Mouse (Mus musculus) embryonic facial prominence, embryonic 14.5 days (tissue): ENCODE measurements around the gene Gm49398. TPM values are rescaled to one million over a fixed set of nuclear protein-coding genes. Genes with fewer than 3 reads are reported as not detected.

ENCODE experiments used
- ATAC-seq: fragments of 200-750 bp; cut with Nextera tagmentation; 2 replicates; pipeline ENCODE4 v1.8.0; 2017; ENCODE audit warnings: low read depth, moderate number of reproducible peaks, moderate TSS enrichment
- DNase-seq: peaks from one replicate; pipeline ENCODE4 v3.0.0-alpha.2; 2015; ENCODE audit warnings: low spot score
- H3K27ac ChIP-seq: fragments of 300-500 bp; sonication (generic); replicated peaks from 2 replicates; pipeline ENCODE4 v1.5.1; 2014; ENCODE audit warnings: low read depth, mild to moderate bottlenecking, low read length, moderate library complexity
- H3K27me3 ChIP-seq: fragments of 300-500 bp; sonication (generic); replicated peaks from 2 replicates; pipeline ENCODE4 v1.6.1; 2014; ENCODE audit warnings: low read length; ENCODE audit not compliant: control insufficient read depth, insufficient read depth
- H3K36me3 ChIP-seq: fragments of 300-500 bp; sonication (generic); 2 replicates; pipeline ENCODE4 v1.6.1; 2014; ENCODE audit warnings: low read length, mixed read lengths; ENCODE audit not compliant: control insufficient read depth, insufficient read depth
- H3K4me1 ChIP-seq: fragments of 300-500 bp; sonication (generic); 2 replicates; pipeline ENCODE4 v1.6.1; 2014; ENCODE audit warnings: antibody characterized with exemption, low read length; ENCODE audit not compliant: control insufficient read depth, insufficient read depth
- H3K4me2 ChIP-seq: fragments of 300-500 bp; sonication (generic); 2 replicates; pipeline ENCODE4 v1.6.1; 2014; ENCODE audit warnings: low read depth, mild to moderate bottlenecking, low read length, moderate library complexity, mixed read lengths
- H3K4me3 ChIP-seq: fragments of 300-500 bp; sonication (generic); 2 replicates; pipeline ENCODE4 v1.5.1; 2014; ENCODE audit warnings: low read depth, mild to moderate bottlenecking, low read length
- H3K9ac ChIP-seq: fragments of 300-500 bp; sonication (generic); 2 replicates; pipeline ENCODE4 v1.6.1; 2014; ENCODE audit warnings: low read depth, mild to moderate bottlenecking, low read length, moderate library complexity, mixed read lengths
- H3K9me3 ChIP-seq: fragments of 300-500 bp; sonication (generic); 2 replicates; pipeline ENCODE4 v1.6.1; 2016; ENCODE audit warnings: low read length; ENCODE audit not compliant: control insufficient read depth
- WGBS: fragments of 180-500 bp; shearing (Covaris S2); extraction: QIAGEN DNeasy Blood & Tissue Kit; methylation state at CpG from one replicate; pipeline ENCODE4 v1.1.7; 2014; 5-methylcytosine and 5-hydroxymethylcytosine counted together
- microRNA-seq: library from miRNA; unstranded; fragments of <30 nt; microRNA quantifications from one replicate; pipeline ENCODE4, GENCODE M21; 2016; ENCODE audit warnings: borderline number of aligned reads
- polyA plus RNA-seq: library from polyadenylated mRNA; unstranded; fragments of >200 nt; fragmentation: Nextera tagmentation; extraction: Ambion mirVana; gene quantifications from 2 replicates; pipeline ENCODE4 v1.2.1, GENCODE M21; 2014

Gm49398 gene
- not detected in 2 replicates for polyA plus RNA-seq

DNA sequence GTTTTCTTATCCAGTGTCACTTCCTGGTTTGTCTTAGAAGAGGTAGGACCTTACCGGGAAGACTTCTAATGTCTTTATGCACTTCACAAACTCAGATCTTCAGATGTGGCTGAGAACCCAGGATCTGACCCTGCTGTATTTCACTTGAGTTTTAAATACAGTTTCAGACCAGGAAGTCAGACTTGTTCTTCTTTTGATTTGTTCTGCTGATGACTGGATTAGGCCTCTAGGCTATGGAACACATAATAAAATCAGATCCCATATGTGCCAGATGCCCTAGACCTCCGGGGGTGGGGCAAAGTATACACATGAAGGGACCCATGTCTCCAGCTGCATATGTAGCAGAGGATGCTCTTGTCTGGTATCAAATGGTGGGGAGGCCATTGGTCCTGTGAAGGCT is at the start of gene Gm49398:
Gene Gm49398, minus strand, starts transcription at position 101 of the 400 bp plus-strand sequence.
- Histone ChIP-seq H3K4me3 (no peak within 1 kb of the TSS), H3K9ac (no peak within 1 kb of the TSS), H3K36me3 (no peaks in the 10 kb centered on the region), H3K9me3 (peaks cover 12% of the 10 kb centered on the region), H3K27me3 (no peaks in the 10 kb centered on the region), H3K4me1 (no peaks in the 10 kb centered on the region), H3K27ac (no peak within 1 kb of the TSS), H3K4me2 (no peak within 1 kb of the TSS)
- ATAC-seq (no peak), DNase-seq (no peak)
- WGBS, result 84% methylated on average over 2 of the region's 2 CpGs

DNA sequence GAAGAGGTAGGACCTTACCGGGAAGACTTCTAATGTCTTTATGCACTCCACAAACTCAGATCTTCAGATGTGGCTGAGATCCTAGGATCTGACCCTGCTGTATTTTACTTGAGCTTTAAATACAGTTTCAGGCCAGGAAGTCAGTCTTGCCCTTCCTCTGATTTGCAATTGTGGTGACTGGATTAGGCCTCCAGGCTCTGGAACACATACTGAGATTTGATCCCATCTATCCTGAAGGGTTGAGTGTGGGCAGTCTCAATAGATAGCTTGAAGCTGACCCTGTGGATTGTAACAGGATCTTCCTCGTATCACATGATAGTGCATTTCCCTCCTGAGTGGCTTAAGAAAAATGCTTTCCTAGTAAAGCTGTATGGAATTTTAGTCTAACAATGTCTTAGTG is 33.4 kb downstream of the Gm49398 start, which contains the start of gene Cts8:
Gene Cts8, minus strand, starts transcription at position 101 of the 400 bp plus-strand sequence.
- DNase-seq (no peak), ATAC-seq (no peak)
- Histone ChIP-seq H3K4me3 (no peak within 1 kb of the TSS), H3K27me3 (no peaks in the 10 kb centered on the region), H3K36me3 (no peaks in the 10 kb centered on the region), H3K9ac (no peak within 1 kb of the TSS), H3K4me1 (no peaks in the 10 kb centered on the region), H3K9me3 (peaks cover 12% of the 10 kb centered on the region; the same call in 1 of the 2 replicates), H3K27ac (no peak within 1 kb of the TSS), H3K4me2 (no peak within 1 kb of the TSS)
- WGBS, result 83% methylated on average over 2 of the region's 2 CpGs

DNA sequence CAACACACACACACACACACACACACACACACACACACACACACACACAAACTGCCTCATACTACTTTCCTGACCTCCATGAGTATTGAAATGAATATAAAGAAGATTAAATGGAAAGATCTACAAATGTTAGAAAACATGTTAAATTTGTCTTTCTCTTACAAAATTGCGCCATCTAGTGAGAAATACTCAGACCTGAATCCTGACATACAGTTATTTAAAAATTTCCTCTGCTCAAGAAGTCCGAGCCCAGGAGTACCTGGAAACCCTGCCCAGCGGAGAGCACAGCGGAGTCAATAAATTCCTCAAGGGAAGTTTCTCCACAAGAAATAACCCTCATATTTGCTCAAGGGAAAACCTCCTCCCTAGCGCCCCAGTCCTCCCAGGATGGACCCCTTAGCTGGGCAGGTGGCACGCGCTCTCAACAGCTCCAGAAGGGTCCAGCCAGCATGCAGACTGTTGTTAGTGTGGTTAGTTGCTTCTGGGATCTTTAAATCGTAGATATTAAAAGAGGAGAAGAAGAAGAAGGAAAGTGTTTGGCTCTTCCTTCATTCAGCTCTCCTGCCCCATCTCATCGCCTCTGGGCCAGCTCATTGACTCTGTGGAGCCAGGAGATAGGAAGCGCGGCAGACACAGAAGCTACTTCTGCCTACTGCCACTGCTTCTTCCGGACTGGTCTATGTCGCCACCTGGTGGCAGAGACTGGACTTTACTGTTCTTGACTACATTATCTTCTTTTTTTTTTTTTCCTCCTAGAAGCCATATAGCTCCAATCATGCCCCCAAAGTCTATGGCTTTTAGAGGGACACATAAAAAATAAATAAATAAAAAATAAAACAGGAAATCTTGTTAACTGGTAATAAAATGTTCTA is 47.3 kb downstream of the Gm49398 start:
- Histone ChIP-seq H3K9me3 (0 out of 2 replicates have a peak, but pooled peaks cover 4% of the 10 kb centered on the region), H3K36me3 (no peaks in the 10 kb centered on the region), H3K27ac (no peak overlapping the region), H3K27me3 (no peaks in the 10 kb centered on the region), H3K4me3 (no peak overlapping the region), H3K4me2 (no peak overlapping the region), H3K4me1 (no peaks in the 10 kb centered on the region), H3K9ac (no peak overlapping the region)
- 63% methylated on average over 13 of the region's 13 CpGs for WGBS
- DNase-seq, result peak; percentile 46
- no peak for ATAC-seq

DNA sequence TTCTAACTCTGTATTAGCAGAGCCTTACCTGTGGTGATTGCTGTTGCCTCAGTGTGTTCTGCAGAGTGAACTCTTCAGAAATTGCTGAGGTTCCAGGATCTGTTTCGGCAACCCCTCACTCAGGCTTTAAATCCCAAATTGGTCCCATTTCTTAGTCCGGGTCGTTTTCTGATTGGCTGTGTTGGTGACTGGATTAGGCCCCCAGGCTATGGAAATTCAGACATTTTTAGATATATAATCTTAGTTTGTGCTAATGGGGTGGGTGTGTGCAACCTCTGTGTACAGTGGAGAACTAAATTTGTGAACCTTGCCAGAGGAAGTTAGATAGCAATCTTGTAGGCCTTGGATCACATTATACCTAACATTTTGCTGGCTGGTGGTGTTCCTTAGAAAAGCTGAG is 85.3 kb downstream of the Gm49398 start, which contains the start of gene Cts6:
Gene Cts6, minus strand, starts transcription at position 101 of the 400 bp plus-strand sequence.
- Histone ChIP-seq H3K36me3 (no peaks in the 10 kb centered on the region), H3K4me3 (no peak within 1 kb of the TSS), H3K27me3 (no peaks in the 10 kb centered on the region), H3K4me1 (no peaks in the 10 kb centered on the region), H3K27ac (no peak within 1 kb of the TSS), H3K9ac (no peak within 1 kb of the TSS), H3K9me3 (peaks cover 18% of the 10 kb centered on the region; the same call in 1 of the 2 replicates), H3K4me2 (no peak within 1 kb of the TSS)
- no peak for ATAC-seq
- DNase-seq, result no peak
- WGBS, result 84% methylated on average over 3 of the region's 3 CpGs

Small RNAs within 50 kb of the gene (microRNA-seq; reads per million reads assigned to microRNA genes)
- gene Gm27704, result not detected

Other genes with a start within 250 kb of the Gm49398 start
- gene Ctsq, start 248.2 kb downstream of the Gm49398 start, polyA plus RNA-seq, result not detected in 2 replicates
- gene Ctsr, start 124.6 kb downstream of the Gm49398 start, polyA plus RNA-seq, result not detected in 2 replicates
- gene Cts6, start 85.4 kb downstream of the Gm49398 start, polyA plus RNA-seq, result not detected in 2 replicates
- not detected in 2 replicates for gene Cts8, start 33.5 kb downstream of the Gm49398 start, polyA plus RNA-seq
- gene Cts7, start 69.4 kb upstream of the Gm49398 start, polyA plus RNA-seq, result not detected in 2 replicates